30 mouse cellular contexts compared by ENCODE assay signal in genomic region chr14:73279096-73279495, GRCm38 (mm10).
"Had no signal": no experiment of that assay in that cellular context is flagged by ENCODE, and none has a peak within 500 bp of the region (broad histone marks: within the 10 kb centered on the region; RNA-seq: fewer than 3 reads in every experiment).

No protein-coding gene starts in this region.

- H3K27me3 ChIP-seq: limb, embryonic 12.5 days; limb, embryonic 13.5 days; limb, embryonic 15.5 days; liver, embryonic 12.5 days; liver, embryonic 13.5 days; liver, embryonic 15.5 days; lung, embryonic 15.5 days; megakaryocyte, embryonic 14.5 days; midbrain, embryonic 12.5 days; midbrain, embryonic 13.5 days; neural tube, embryonic 12.5 days had no signal

- H3K9ac ChIP-seq: limb, embryonic 12.5 days; limb, embryonic 13.5 days; limb, embryonic 15.5 days; liver, embryonic 12.5 days; liver, embryonic 13.5 days; liver, embryonic 14.5 days; liver, embryonic 15.5 days; liver, postnatal 0 days; lung, embryonic 14.5 days; lung, embryonic 15.5 days; midbrain, embryonic 12.5 days; midbrain, embryonic 13.5 days; neural tube, embryonic 12.5 days had no signal

- H3K4me3 ChIP-seq: left cerebral cortex, adult 2 months; limb, embryonic 10.5 days; limb, embryonic 12.5 days; limb, embryonic 13.5 days; limb, embryonic 15.5 days; liver, embryonic 12.5 days; liver, embryonic 13.5 days; liver, embryonic 15.5 days; lung, embryonic 15.5 days; megakaryocyte, embryonic 14.5 days; midbrain, embryonic 10.5 days; midbrain, embryonic 12.5 days; midbrain, embryonic 13.5 days; myocyte; neural tube, embryonic 12.5 days had no signal

- H3K36me3 ChIP-seq: limb, embryonic 10.5 days; limb, embryonic 12.5 days; limb, embryonic 15.5 days; lung, embryonic 15.5 days had no signal

- DNase-seq: left cerebral cortex, postnatal 4 days; liver; liver, embryonic 13.5 days; liver, postnatal 0 days; lung, adult 18-20 months; lung, adult 2 months; lung, embryonic 14.5 days; lung, postnatal 10 days; lung, postnatal 14 days; lung, postnatal 4 days; midbrain, embryonic 14.5 days had no signal

- H3K4me2 ChIP-seq: limb, embryonic 12.5 days; limb, embryonic 13.5 days; limb, embryonic 15.5 days; liver, embryonic 11.5 days; liver, embryonic 12.5 days; liver, embryonic 13.5 days; liver, embryonic 15.5 days; lung, embryonic 14.5 days; lung, embryonic 15.5 days; midbrain, embryonic 12.5 days; midbrain, embryonic 13.5 days; neural tube, embryonic 12.5 days had no signal

- ATAC-seq: liver, embryonic 12.5 days; liver, postnatal 0 days; lung, postnatal 0 days; midbrain, embryonic 13.5 days; midbrain, embryonic 16.5 days had no signal

- H3K9me3 ChIP-seq: limb, embryonic 10.5 days; limb, embryonic 12.5 days; limb, embryonic 13.5 days; limb, embryonic 15.5 days; liver, embryonic 12.5 days; liver, embryonic 13.5 days; liver, embryonic 15.5 days; lung, embryonic 15.5 days; megakaryocyte, embryonic 14.5 days; midbrain, embryonic 10.5 days; midbrain, embryonic 12.5 days; midbrain, embryonic 13.5 days; neural tube, embryonic 12.5 days had no signal

- H3K27ac ChIP-seq: left cerebral cortex, adult 2 months; limb, embryonic 10.5 days; limb, embryonic 12.5 days; limb, embryonic 13.5 days; limb, embryonic 15.5 days; liver, embryonic 12.5 days; liver, embryonic 13.5 days; liver, embryonic 14.5 days; liver, embryonic 15.5 days; lung, embryonic 15.5 days; macrophage; midbrain, embryonic 10.5 days; midbrain, embryonic 12.5 days; midbrain, embryonic 13.5 days; neural tube, embryonic 12.5 days had no signal

- H3K4me1 ChIP-seq: limb, embryonic 10.5 days; limb, embryonic 12.5 days; limb, embryonic 13.5 days; limb, embryonic 15.5 days; liver, embryonic 12.5 days; liver, embryonic 13.5 days; liver, embryonic 15.5 days; lung, embryonic 15.5 days; megakaryocyte, embryonic 14.5 days; neural tube, embryonic 12.5 days had no signal
